Mouse (Mus musculus): ENCODE data around the gene Lrsam1. TPM values are rescaled to one million over a fixed set of nuclear protein-coding genes. Genes with fewer than 3 reads are reported as not detected.

The Lrsam1 gene
- polyA plus RNA-seq, 1 experiment, result 8.5 TPM

- peaks cover 63% of the 10 kb centered on the region for H3K27me3 ChIP-seq (replicated peaks)
- H3K9me3 ChIP-seq, result no peaks in the 10 kb centered on the region
- no peak for TF ChIP-seq GATA1 (IDR thresholded peaks at IDR 0.05; ENCODE audit: borderline replicate concordance, low read length)
- no peak for TF ChIP-seq FLI1 (IDR thresholded peaks at IDR 0.05; ENCODE audit: low read length)
- peaks cover 62% of the 10 kb centered on the region for H3K36me3 ChIP-seq (replicated peaks; ENCODE audit: low read length)
- H3K4me3 ChIP-seq (replicated peaks), result no peak overlapping the region
- peaks cover 35% of the 10 kb centered on the region for H3K4me1 ChIP-seq
Measured at GRCm38 (mm10) chr2:32921235-32921634, 40.2 kb downstream of the Lrsam1 start.

DNA sequence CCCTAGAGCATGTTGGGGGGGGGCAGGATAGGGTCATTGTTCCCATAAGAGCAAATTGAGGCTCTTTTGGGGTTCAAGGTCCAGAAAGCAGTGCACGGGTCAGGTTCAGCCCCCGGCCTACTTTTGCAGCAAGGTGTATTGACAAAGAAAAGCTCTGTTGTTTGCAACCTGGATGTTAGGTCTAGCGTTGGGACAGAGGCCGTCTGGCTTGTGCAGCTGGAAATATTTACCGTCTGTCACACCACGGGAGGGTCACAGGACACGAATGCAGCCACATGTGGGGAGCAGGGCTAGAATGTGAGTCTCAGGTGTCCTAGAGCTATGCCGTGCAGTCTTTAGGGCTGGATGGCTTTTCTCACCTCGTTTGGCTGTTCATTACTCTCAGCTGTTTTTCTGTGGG, 43.0 kb downstream of the Lrsam1 start:
- no peaks in the 10 kb centered on the region for H3K9me3 ChIP-seq
- peaks cover 52% of the 10 kb centered on the region for H3K4me1 ChIP-seq
- H3K27me3 ChIP-seq (replicated peaks), result peaks cover 73% of the 10 kb centered on the region
- no peak overlapping the region for H3K4me3 ChIP-seq (replicated peaks)
- H3K36me3 ChIP-seq (replicated peaks; ENCODE audit: low read length), result peaks cover 50% of the 10 kb centered on the region
- TF ChIP-seq FLI1 (IDR thresholded peaks at IDR 0.05; ENCODE audit: low read length), result no peak
- TF ChIP-seq GATA1 (IDR thresholded peaks at IDR 0.05; ENCODE audit: borderline replicate concordance, low read length), result no peak

GRCm38 (mm10) chr2:32917526-32917925, 43.9 kb downstream of the Lrsam1 start:
- Histone ChIP-seq H3K27me3 (replicated peaks) (peaks cover 69% of the 10 kb centered on the region), H3K36me3 (replicated peaks; ENCODE audit: low read length) (peaks cover 42% of the 10 kb centered on the region), H3K9me3 (no peaks in the 10 kb centered on the region), H3K4me3 (replicated peaks) (peak overlapping the region; percentile 75), H3K4me1 (peaks cover 50% of the 10 kb centered on the region)
- TF ChIP-seq FLI1 (IDR thresholded peaks at IDR 0.05; ENCODE audit: low read length) (0 out of 2 replicates have a peak, but pooled peaks have one; percentile 14), GATA1 (IDR thresholded peaks at IDR 0.05; ENCODE audit: borderline replicate concordance, low read length) (no peak)

GRCm38 (mm10) chr2:32914896-32915295, 46.5 kb downstream of the Lrsam1 start:
- Histone ChIP-seq H3K9me3 (no peaks in the 10 kb centered on the region), H3K36me3 (replicated peaks; ENCODE audit: low read length) (peaks cover 35% of the 10 kb centered on the region), H3K4me1 (peaks cover 49% of the 10 kb centered on the region), H3K27me3 (replicated peaks) (peaks cover 65% of the 10 kb centered on the region), H3K4me3 (replicated peaks) (peak overlapping the region; percentile 38)
- no peak for TF ChIP-seq GATA1 (IDR thresholded peaks at IDR 0.05; ENCODE audit: borderline replicate concordance, low read length)
- TF ChIP-seq FLI1 (IDR thresholded peaks at IDR 0.05; ENCODE audit: low read length), result no peak

GRCm38 (mm10) chr2:32914362-32914761, 47.1 kb downstream of the Lrsam1 start:
- Histone ChIP-seq H3K27me3 (replicated peaks) (peaks cover 62% of the 10 kb centered on the region), H3K4me1 (peaks cover 49% of the 10 kb centered on the region), H3K4me3 (replicated peaks) (no peak overlapping the region), H3K9me3 (no peaks in the 10 kb centered on the region), H3K36me3 (replicated peaks; ENCODE audit: low read length) (peaks cover 30% of the 10 kb centered on the region)
- TF ChIP-seq GATA1 (IDR thresholded peaks at IDR 0.05; ENCODE audit: borderline replicate concordance, low read length), result no peak
- TF ChIP-seq FLI1 (IDR thresholded peaks at IDR 0.05; ENCODE audit: low read length), result no peak

GRCm38 (mm10) chr2:32912210-32912804, 49.1 kb downstream of the Lrsam1 start:
- H3K9me3 ChIP-seq, result no peaks in the 10 kb centered on the region
- peaks cover 33% of the 10 kb centered on the region for H3K4me1 ChIP-seq
- H3K27me3 ChIP-seq (replicated peaks), result peaks cover 67% of the 10 kb centered on the region
- peaks cover 25% of the 10 kb centered on the region for H3K36me3 ChIP-seq (replicated peaks; ENCODE audit: low read length)
- no peak overlapping the region for H3K4me3 ChIP-seq (replicated peaks)
- TF ChIP-seq GATA1 (IDR thresholded peaks at IDR 0.05; ENCODE audit: borderline replicate concordance, low read length) (no peak), FLI1 (IDR thresholded peaks at IDR 0.05; ENCODE audit: low read length) (no peak)

- Histone ChIP-seq H3K27me3 (replicated peaks) (peaks cover 71% of the 10 kb centered on the region), H3K4me3 (replicated peaks) (no peak overlapping the region), H3K36me3 (replicated peaks; ENCODE audit: low read length) (peaks cover 25% of the 10 kb centered on the region), H3K4me1 (peaks cover 31% of the 10 kb centered on the region), H3K9me3 (no peaks in the 10 kb centered on the region)
- TF ChIP-seq FLI1 (IDR thresholded peaks at IDR 0.05; ENCODE audit: low read length) (no peak), GATA1 (IDR thresholded peaks at IDR 0.05; ENCODE audit: borderline replicate concordance, low read length) (no peak)
Measured at GRCm38 (mm10) chr2:32911639-32912182, 49.7 kb downstream of the Lrsam1 start.

DNA sequence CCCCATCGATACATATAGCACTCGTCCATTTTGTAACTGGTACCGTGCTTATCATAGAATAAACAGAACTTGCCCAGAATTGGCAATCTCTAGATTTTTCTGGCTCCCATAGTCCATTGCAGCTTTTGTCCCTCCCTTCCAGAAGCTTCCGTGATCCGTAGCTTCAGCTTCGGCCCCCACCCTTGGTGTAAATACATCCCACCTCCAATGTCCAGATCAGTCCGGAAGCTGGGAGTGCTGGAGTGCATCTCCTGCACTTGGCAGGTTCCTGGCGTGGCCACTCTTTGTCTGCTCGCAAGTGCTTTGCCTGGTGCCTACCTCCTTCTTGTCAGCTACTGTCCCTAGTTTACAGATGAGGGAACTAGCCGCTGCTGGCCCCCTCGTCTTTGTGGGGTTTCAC, 52.6 kb downstream of the Lrsam1 start:
- TF ChIP-seq GATA1 (IDR thresholded peaks at IDR 0.05; ENCODE audit: borderline replicate concordance, low read length), result no peak
- no peak for TF ChIP-seq FLI1 (IDR thresholded peaks at IDR 0.05; ENCODE audit: low read length)
- Histone ChIP-seq H3K4me1 (peaks cover 37% of the 10 kb centered on the region), H3K9me3 (no peaks in the 10 kb centered on the region), H3K4me3 (replicated peaks) (no peak overlapping the region), H3K27me3 (replicated peaks) (peaks cover 71% of the 10 kb centered on the region), H3K36me3 (replicated peaks; ENCODE audit: low read length) (peaks cover 20% of the 10 kb centered on the region)

DNA sequence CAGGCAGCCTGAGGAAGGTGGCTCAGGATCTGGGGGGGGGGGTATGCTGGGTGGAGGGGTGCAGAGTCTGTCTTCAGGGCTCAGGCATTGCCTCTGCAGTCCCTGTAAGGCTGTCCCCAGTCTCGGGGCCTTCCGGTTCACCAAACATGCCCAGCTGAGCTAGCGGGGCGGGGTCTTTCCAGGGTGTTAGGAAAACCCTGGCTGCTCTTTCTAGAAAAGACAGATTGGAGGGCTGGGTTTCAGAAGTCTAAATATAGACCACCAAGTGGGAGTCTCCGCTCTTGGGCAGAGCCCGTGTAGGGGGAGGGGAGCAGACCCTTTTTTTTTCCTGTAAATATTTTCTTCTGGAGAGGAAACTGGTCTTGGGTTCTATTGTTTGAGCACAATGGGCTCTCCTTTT, 53.1 kb downstream of the Lrsam1 start:
- H3K9me3 ChIP-seq, result no peaks in the 10 kb centered on the region
- peaks cover 42% of the 10 kb centered on the region for H3K4me1 ChIP-seq
- peaks cover 74% of the 10 kb centered on the region for H3K27me3 ChIP-seq (replicated peaks)
- H3K4me3 ChIP-seq (replicated peaks), result no peak overlapping the region
- H3K36me3 ChIP-seq (replicated peaks; ENCODE audit: low read length), result peaks cover 20% of the 10 kb centered on the region
- no peak for TF ChIP-seq GATA1 (IDR thresholded peaks at IDR 0.05; ENCODE audit: borderline replicate concordance, low read length)
- TF ChIP-seq FLI1 (IDR thresholded peaks at IDR 0.05; ENCODE audit: low read length), result no peak

DNA sequence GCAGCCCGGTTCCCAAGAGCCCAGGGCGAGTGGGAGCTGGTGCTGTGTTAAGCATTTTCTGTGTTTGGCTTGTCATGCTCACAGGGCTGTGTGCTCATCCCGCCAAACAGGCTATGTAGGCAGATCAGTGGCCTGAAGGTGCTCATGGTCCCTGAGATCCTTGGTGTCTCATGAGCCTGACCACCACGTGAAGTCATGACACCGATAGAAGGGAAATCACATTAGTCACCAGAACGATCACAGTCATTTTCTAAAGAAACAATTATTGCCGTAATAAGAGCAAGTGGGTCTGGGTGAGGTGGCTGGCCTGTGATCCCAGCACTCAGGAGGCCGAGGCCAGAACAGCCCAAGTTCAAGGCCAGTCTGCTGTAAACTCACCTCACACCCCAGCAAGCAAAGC, 54.0 kb downstream of the Lrsam1 start:
- Histone ChIP-seq H3K36me3 (replicated peaks; ENCODE audit: low read length) (peaks cover 20% of the 10 kb centered on the region), H3K4me3 (replicated peaks) (no peak overlapping the region), H3K9me3 (no peaks in the 10 kb centered on the region), H3K27me3 (replicated peaks) (peaks cover 74% of the 10 kb centered on the region), H3K4me1 (peaks cover 48% of the 10 kb centered on the region)
- TF ChIP-seq GATA1 (IDR thresholded peaks at IDR 0.05; ENCODE audit: borderline replicate concordance, low read length) (no peak), FLI1 (IDR thresholded peaks at IDR 0.05; ENCODE audit: low read length) (no peak)
